Mouse (Mus musculus): ENCODE data around the gene Cass4. TPM values are rescaled to one million over a fixed set of nuclear protein-coding genes. Genes with fewer than 3 reads are reported as not detected.

Gene Cass4
- polyA plus RNA-seq, 1 experiment from 2014 or later: 0.13 TPM

DNA sequence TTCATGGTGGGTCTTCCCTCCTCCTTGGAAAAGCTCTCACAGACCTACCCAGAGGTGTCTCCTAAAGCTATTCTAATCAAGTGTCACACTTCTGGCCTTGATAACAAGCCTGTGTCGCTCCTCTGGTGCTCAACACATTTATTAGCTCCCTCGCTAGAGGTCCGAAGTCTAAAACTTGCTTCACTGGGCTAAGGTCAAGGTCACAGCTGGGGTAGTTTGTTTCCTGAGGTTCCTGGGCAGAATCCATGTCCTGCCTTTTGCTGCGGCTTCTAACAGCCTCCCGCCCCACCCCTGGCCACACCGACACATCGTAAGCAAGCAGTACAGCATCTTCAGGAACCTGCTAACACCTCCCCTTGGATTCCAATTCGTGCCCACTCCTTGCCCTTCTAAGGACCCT lies 42.8 kb upstream of the Cass4 start:
- H3K27ac ChIP-seq (ENCODE audit: low read length): no peak overlapping the region
- no peak for ATAC-seq (ENCODE audit: insufficient number of reproducible peaks, insufficient read depth, low FRiP score, low read depth)
- WGBS: 60% methylated on average over 8 of the region's 8 CpGs
- H3K4me2 ChIP-seq (replicated peaks; ENCODE audit: low read depth, low read length): no peak overlapping the region
- no peaks in the 10 kb centered on the region for H3K27me3 ChIP-seq (ENCODE audit: control insufficient read depth, insufficient read depth, low read length)
- H3K4me3 ChIP-seq (ENCODE audit: low read depth, low read length): no peak overlapping the region
- H3K9me3 ChIP-seq (ENCODE audit: control insufficient read depth, low read depth, low read length): no peaks in the 10 kb centered on the region
- H3K36me3 ChIP-seq (ENCODE audit: control insufficient read depth, insufficient read depth, low read length): peaks cover 22% of the 10 kb centered on the region
- no peak overlapping the region for H3K9ac ChIP-seq (replicated peaks; ENCODE audit: low read depth, low read length)
- peaks cover 4% of the 10 kb centered on the region; the same call in 1 of the 2 replicates for H3K4me1 ChIP-seq (ENCODE audit: control insufficient read depth, insufficient read depth, low read length)

DNA sequence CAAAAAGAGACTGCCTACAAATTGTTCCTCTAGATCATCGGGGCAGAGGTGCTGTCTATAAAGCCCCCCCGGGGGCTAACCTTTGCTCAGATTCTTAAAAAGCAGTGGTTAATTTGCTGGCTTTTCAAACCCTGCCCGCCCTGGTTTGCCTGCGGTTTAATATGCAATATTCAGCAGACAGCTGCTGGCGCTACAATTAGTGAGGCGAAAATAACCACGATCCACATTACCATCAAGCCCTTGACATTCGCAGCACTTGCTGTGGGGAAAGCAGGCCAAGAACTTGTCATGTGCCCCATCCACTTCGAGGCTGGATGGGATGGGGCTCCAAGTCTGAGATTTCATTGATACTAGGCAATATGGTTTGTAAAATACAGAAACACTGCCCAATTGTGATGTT lies 40.4 kb upstream of the Cass4 start:
- peaks cover 45% of the 10 kb centered on the region for H3K36me3 ChIP-seq (ENCODE audit: control insufficient read depth, insufficient read depth, low read length)

GRCm38 (mm10) chr2:172354761-172355160 lies 38.8 kb upstream of the Cass4 start:
- peaks cover 56% of the 10 kb centered on the region for H3K36me3 ChIP-seq (ENCODE audit: control insufficient read depth, insufficient read depth, low read length)
- no peaks in the 10 kb centered on the region for H3K27me3 ChIP-seq (ENCODE audit: control insufficient read depth, insufficient read depth, low read length)
- ATAC-seq (ENCODE audit: insufficient number of reproducible peaks, insufficient read depth, low FRiP score, low read depth): no peak
- H3K9me3 ChIP-seq (ENCODE audit: control insufficient read depth, low read depth, low read length): no peaks in the 10 kb centered on the region
- 74% methylated on average over 9 of the region's 9 CpGs for WGBS
- no peak overlapping the region for H3K9ac ChIP-seq (replicated peaks; ENCODE audit: low read depth, low read length)
- H3K4me3 ChIP-seq (ENCODE audit: low read depth, low read length): no peak overlapping the region
- no peak overlapping the region for H3K4me2 ChIP-seq (replicated peaks; ENCODE audit: low read depth, low read length)
- no peak overlapping the region for H3K27ac ChIP-seq (ENCODE audit: low read length)
- no peaks in the 10 kb centered on the region for H3K4me1 ChIP-seq (ENCODE audit: control insufficient read depth, insufficient read depth, low read length)

More for the DNA sequence above, 40.4 kb upstream of the Cass4 start:
- H3K9ac ChIP-seq (replicated peaks; ENCODE audit: low read depth, low read length): no peak overlapping the region
- no peaks in the 10 kb centered on the region for H3K27me3 ChIP-seq (ENCODE audit: control insufficient read depth, insufficient read depth, low read length)
- ATAC-seq (ENCODE audit: insufficient number of reproducible peaks, insufficient read depth, low FRiP score, low read depth): no peak
- H3K27ac ChIP-seq (ENCODE audit: low read length): no peak overlapping the region
- H3K4me2 ChIP-seq (replicated peaks; ENCODE audit: low read depth, low read length): no peak overlapping the region
- WGBS: 89% methylated on average over 9 of the region's 9 CpGs
- peaks cover 4% of the 10 kb centered on the region; the same call in 1 of the 2 replicates for H3K4me1 ChIP-seq (ENCODE audit: control insufficient read depth, insufficient read depth, low read length)
- H3K9me3 ChIP-seq (ENCODE audit: control insufficient read depth, low read depth, low read length): no peaks in the 10 kb centered on the region
- no peak overlapping the region for H3K4me3 ChIP-seq (ENCODE audit: low read depth, low read length)

GRCm38 (mm10) chr2:172355833-172356232 lies 37.8 kb upstream of the Cass4 start:
- no peaks in the 10 kb centered on the region for H3K4me1 ChIP-seq (ENCODE audit: control insufficient read depth, insufficient read depth, low read length)
- ATAC-seq (ENCODE audit: insufficient number of reproducible peaks, insufficient read depth, low FRiP score, low read depth): no peak
- H3K27ac ChIP-seq (ENCODE audit: low read length): no peak overlapping the region
- H3K9ac ChIP-seq (replicated peaks; ENCODE audit: low read depth, low read length): no peak overlapping the region
- H3K36me3 ChIP-seq (ENCODE audit: control insufficient read depth, insufficient read depth, low read length): peaks cover 61% of the 10 kb centered on the region
- H3K27me3 ChIP-seq (ENCODE audit: control insufficient read depth, insufficient read depth, low read length): no peaks in the 10 kb centered on the region
- H3K4me3 ChIP-seq (ENCODE audit: low read depth, low read length): no peak overlapping the region
- H3K9me3 ChIP-seq (ENCODE audit: control insufficient read depth, low read depth, low read length): no peaks in the 10 kb centered on the region
- no peak overlapping the region for H3K4me2 ChIP-seq (replicated peaks; ENCODE audit: low read depth, low read length)
- 89% methylated on average over 5 of the region's 5 CpGs for WGBS

- peaks cover 66% of the 10 kb centered on the region for H3K36me3 ChIP-seq (ENCODE audit: control insufficient read depth, insufficient read depth, low read length)
- ATAC-seq (ENCODE audit: insufficient number of reproducible peaks, insufficient read depth, low FRiP score, low read depth): no peak
- no peak overlapping the region for H3K4me3 ChIP-seq (ENCODE audit: low read depth, low read length)
- 87% methylated on average over 7 of the region's 7 CpGs for WGBS
- no peak overlapping the region for H3K4me2 ChIP-seq (replicated peaks; ENCODE audit: low read depth, low read length)
- H3K9me3 ChIP-seq (ENCODE audit: control insufficient read depth, low read depth, low read length): no peaks in the 10 kb centered on the region
- no peaks in the 10 kb centered on the region for H3K27me3 ChIP-seq (ENCODE audit: control insufficient read depth, insufficient read depth, low read length)
- H3K27ac ChIP-seq (ENCODE audit: low read length): no peak overlapping the region
- H3K4me1 ChIP-seq (ENCODE audit: control insufficient read depth, insufficient read depth, low read length): peaks cover 2% of the 10 kb centered on the region; the same call in 1 of the 2 replicates
- H3K9ac ChIP-seq (replicated peaks; ENCODE audit: low read depth, low read length): no peak overlapping the region
Measured at GRCm38 (mm10) chr2:172363176-172363575, 30.4 kb upstream of the Cass4 start.

- H3K9me3 ChIP-seq (ENCODE audit: control insufficient read depth, low read depth, low read length): no peaks in the 10 kb centered on the region
- peak; percentile 98 for ATAC-seq (ENCODE audit: insufficient number of reproducible peaks, insufficient read depth, low FRiP score, low read depth)
- H3K4me1 ChIP-seq (ENCODE audit: control insufficient read depth, insufficient read depth, low read length): peaks cover 19% of the 10 kb centered on the region
- under 1% methylated on average over 66 of the region's 66 CpGs for WGBS
- H3K4me3 ChIP-seq (ENCODE audit: low read depth, low read length): peak within 1 kb of the TSS; percentile 93
- peak within 1 kb of the TSS; percentile 78; the same call in 1 of the 2 replicates for H3K27ac ChIP-seq (ENCODE audit: low read length)
- peak within 1 kb of the TSS; percentile 92 for H3K9ac ChIP-seq (replicated peaks; ENCODE audit: low read depth, low read length)
- peaks cover 41% of the 10 kb centered on the region for H3K36me3 ChIP-seq (ENCODE audit: control insufficient read depth, insufficient read depth, low read length)
- peak within 1 kb of the TSS; percentile 73 for H3K4me2 ChIP-seq (replicated peaks; ENCODE audit: low read depth, low read length)
- H3K27me3 ChIP-seq (ENCODE audit: control insufficient read depth, insufficient read depth, low read length): no peaks in the 10 kb centered on the region
Measured at GRCm38 (mm10) chr2:172370411-172371223, 23.0 kb upstream of the Cass4 start, which contains the start of the genes Aurka and Cstf1. Aurka (minus strand) TSS chr2:172370535. Cstf1 (plus strand) TSS chr2:172370681.

DNA sequence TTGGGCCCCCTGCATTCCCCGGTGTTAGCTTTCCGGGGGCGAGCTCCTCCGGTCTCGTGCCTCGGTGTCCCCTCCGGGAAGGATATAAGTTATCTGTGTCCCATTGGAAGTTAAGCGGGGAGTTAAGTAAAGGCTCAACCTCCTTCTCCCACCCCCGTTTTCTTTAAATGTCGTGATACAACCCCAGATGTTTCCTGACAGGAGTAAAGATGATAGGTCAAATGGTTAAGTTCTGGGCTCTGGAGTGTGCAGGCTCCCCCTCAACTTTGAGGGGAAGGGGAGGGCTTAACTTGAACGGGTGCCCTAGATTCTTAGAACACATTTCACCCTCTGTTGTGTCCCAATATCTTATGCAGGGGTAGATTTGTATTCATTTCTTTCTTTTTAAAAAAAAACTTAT lies 22.3 kb upstream of the Cass4 start:
- Histone ChIP-seq H3K4me1 (ENCODE audit: control insufficient read depth, insufficient read depth, low read length) (peaks cover 19% of the 10 kb centered on the region), H3K36me3 (ENCODE audit: control insufficient read depth, insufficient read depth, low read length) (peaks cover 43% of the 10 kb centered on the region)
- no peak for ATAC-seq (ENCODE audit: insufficient number of reproducible peaks, insufficient read depth, low FRiP score, low read depth)

GRCm38 (mm10) chr2:172376551-172376950 lies 17.0 kb upstream of the Cass4 start:
- no peaks in the 10 kb centered on the region for H3K27me3 ChIP-seq (ENCODE audit: control insufficient read depth, insufficient read depth, low read length)
- no peak for ATAC-seq (ENCODE audit: insufficient number of reproducible peaks, insufficient read depth, low FRiP score, low read depth)
- H3K36me3 ChIP-seq (ENCODE audit: control insufficient read depth, insufficient read depth, low read length): peaks cover 80% of the 10 kb centered on the region
- no peaks in the 10 kb centered on the region for H3K9me3 ChIP-seq (ENCODE audit: control insufficient read depth, low read depth, low read length)
- H3K4me3 ChIP-seq (ENCODE audit: low read depth, low read length): no peak overlapping the region
- no peak overlapping the region for H3K4me2 ChIP-seq (replicated peaks; ENCODE audit: low read depth, low read length)
- no peak overlapping the region for H3K9ac ChIP-seq (replicated peaks; ENCODE audit: low read depth, low read length)
- WGBS: 94% methylated on average over 4 of the region's 4 CpGs
- H3K4me1 ChIP-seq (ENCODE audit: control insufficient read depth, insufficient read depth, low read length): peaks cover 4% of the 10 kb centered on the region; the same call in 1 of the 2 replicates
- H3K27ac ChIP-seq (ENCODE audit: low read length): no peak overlapping the region

More for the DNA sequence above, 22.3 kb upstream of the Cass4 start:
- WGBS: 0% methylated on average over 11 of the region's 11 CpGs
- H3K4me2 ChIP-seq (replicated peaks; ENCODE audit: low read depth, low read length): peak overlapping the region; percentile 73
- H3K9ac ChIP-seq (replicated peaks; ENCODE audit: low read depth, low read length): peak overlapping the region; percentile 92
- H3K27ac ChIP-seq (ENCODE audit: low read length): peak overlapping the region; percentile 78; the same call in 1 of the 2 replicates
- H3K27me3 ChIP-seq (ENCODE audit: control insufficient read depth, insufficient read depth, low read length): no peaks in the 10 kb centered on the region
- H3K4me3 ChIP-seq (ENCODE audit: low read depth, low read length): peak overlapping the region; percentile 93
- H3K9me3 ChIP-seq (ENCODE audit: control insufficient read depth, low read depth, low read length): no peaks in the 10 kb centered on the region

Data from stomach, embryonic 14.5 days (tissue).